Mouse (Mus musculus) ES-Bruce4 (cell line): ENCODE data around the gene Srprb. TPM values are rescaled to one million over a fixed set of nuclear protein-coding genes. Genes with fewer than 3 reads are reported as not detected.

Experiments used
- H3K27ac ChIP-seq: 2 replicates; pipeline ENCODE4 v1.5.1; 2012; ENCODE audit warnings: low read length, inconsistent platforms; ENCODE audit not compliant: insufficient read depth
- H3K27me3 ChIP-seq: 2 replicates; pipeline ENCODE4 v1.6.1; 2012; ENCODE audit warnings: mild to moderate bottlenecking, low read length, inconsistent platforms; ENCODE audit not compliant: control insufficient read depth, poor library complexity, insufficient read depth, severe bottlenecking
- H3K36me3 ChIP-seq: 2 replicates; pipeline ENCODE4 v1.6.1; 2012; ENCODE audit warnings: inconsistent platforms, mild to moderate bottlenecking, low read length, moderate library complexity; ENCODE audit not compliant: control insufficient read depth, poor library complexity, insufficient read depth, severe bottlenecking
- H3K4me1 ChIP-seq: one replicate; pipeline ENCODE4 v1.8.1; 2011; ENCODE audit warnings: low read length; ENCODE audit not compliant: control insufficient read depth, insufficient read depth
- H3K4me3 ChIP-seq: 2 replicates; pipeline ENCODE4 v1.5.1; 2011; ENCODE audit warnings: low read depth, mild to moderate bottlenecking, low read length
- H3K9ac ChIP-seq: 2 replicates; pipeline ENCODE4 v1.6.1; 2012; ENCODE audit warnings: low read depth, mild to moderate bottlenecking, inconsistent platforms; ENCODE audit not compliant: poor library complexity, severe bottlenecking
- H3K9me3 ChIP-seq: replicated peaks from 2 replicates; pipeline ENCODE4 v1.6.1; 2012; ENCODE audit warnings: mild to moderate bottlenecking, low read length, inconsistent platforms; ENCODE audit not compliant: control insufficient read depth, poor library complexity, insufficient read depth, severe bottlenecking
- CTCF ChIP-seq: IDR thresholded peaks from one replicate; pipeline ENCODE4 v1.8.1; 2011; ENCODE audit warnings: low read depth, low read length
- EP300 ChIP-seq: IDR thresholded peaks from 2 replicates; pipeline ENCODE4 v1.6.1; 2011; ENCODE audit warnings: low read depth, low read length; ENCODE audit not compliant: insufficient read depth
- POLR2A ChIP-seq: IDR thresholded peaks from one replicate; pipeline ENCODE4 v1.8.1; 2011; ENCODE audit warnings: low read length; ENCODE audit not compliant: insufficient read depth
- polyA plus RNA-seq: library from polyadenylated mRNA; stranded (reverse); fragments of >200 nt; gene quantifications from 2 replicates; pipeline ENCODE4 v1.2.4, GENCODE M21; 2011; ENCODE audit warnings: low read depth; ENCODE audit not compliant: missing spikeins, insufficient read depth, insufficient read length

The Srprb gene
- polyA plus RNA-seq, 1 experiment: 26.8 TPM

- Histone ChIP-seq H3K9ac (no peak overlapping the region), H3K4me1 (no peaks in the 10 kb centered on the region), H3K36me3 (no peaks in the 10 kb centered on the region), H3K4me3 (no peak overlapping the region), H3K27ac (no peak overlapping the region), H3K9me3 (no peaks in the 10 kb centered on the region), H3K27me3 (no peaks in the 10 kb centered on the region)
- no peak for TF ChIP-seq POLR2A
Observed at GRCm38 (mm10) chr9:103229037-103229867, 27.3 kb upstream of the Srprb start.

GRCm38 (mm10) chr9:103228370-103229003 is 26.6 kb upstream of the Srprb start:
- H3K36me3 ChIP-seq: no peaks in the 10 kb centered on the region
- no peaks in the 10 kb centered on the region for H3K9me3 ChIP-seq
- no peaks in the 10 kb centered on the region for H3K4me1 ChIP-seq
- H3K9ac ChIP-seq: no peak overlapping the region
- TF ChIP-seq CTCF (no peak), EP300 (no peak), POLR2A (no peak)
- no peaks in the 10 kb centered on the region for H3K27me3 ChIP-seq
- no peak overlapping the region for H3K4me3 ChIP-seq
- no peak overlapping the region for H3K27ac ChIP-seq

GRCm38 (mm10) chr9:103227760-103228159 is 25.8 kb upstream of the Srprb start:
- no peaks in the 10 kb centered on the region for H3K36me3 ChIP-seq
- H3K4me3 ChIP-seq: peak overlapping the region; percentile 19; the same call in 1 of the 2 replicates
- no peak overlapping the region for H3K9ac ChIP-seq
- H3K9me3 ChIP-seq: no peaks in the 10 kb centered on the region
- H3K27ac ChIP-seq: no peak overlapping the region
- no peaks in the 10 kb centered on the region for H3K27me3 ChIP-seq
- no peak for TF ChIP-seq EP300
- TF ChIP-seq POLR2A: no peak
- H3K4me1 ChIP-seq: no peaks in the 10 kb centered on the region

- no peak for TF ChIP-seq EP300
- TF ChIP-seq POLR2A: no peak
- no peak for TF ChIP-seq CTCF
Observed at GRCm38 (mm10) chr9:103226806-103227205, 24.9 kb upstream of the Srprb start.

GRCm38 (mm10) chr9:103225464-103225863 is 23.5 kb upstream of the Srprb start:
- no peaks in the 10 kb centered on the region for H3K9me3 ChIP-seq
- H3K36me3 ChIP-seq: no peaks in the 10 kb centered on the region
- TF ChIP-seq CTCF (peak; percentile 80), EP300 (no peak)
- H3K27me3 ChIP-seq: no peaks in the 10 kb centered on the region
- H3K4me3 ChIP-seq: no peak overlapping the region
- no peak overlapping the region for H3K9ac ChIP-seq
- H3K27ac ChIP-seq: no peak overlapping the region
- H3K4me1 ChIP-seq: no peaks in the 10 kb centered on the region

More at GRCm38 (mm10) chr9:103226806-103227205, 24.9 kb upstream of the Srprb start:
- Histone ChIP-seq H3K27me3 (no peaks in the 10 kb centered on the region), H3K4me3 (no peak overlapping the region), H3K27ac (no peak overlapping the region), H3K9me3 (no peaks in the 10 kb centered on the region), H3K9ac (no peak overlapping the region), H3K4me1 (no peaks in the 10 kb centered on the region), H3K36me3 (no peaks in the 10 kb centered on the region)

GRCm38 (mm10) chr9:103224721-103225120 is 22.8 kb upstream of the Srprb start:
- Histone ChIP-seq H3K9me3 (no peaks in the 10 kb centered on the region), H3K9ac (no peak overlapping the region), H3K36me3 (no peaks in the 10 kb centered on the region), H3K4me3 (no peak overlapping the region), H3K27ac (no peak overlapping the region), H3K4me1 (no peaks in the 10 kb centered on the region), H3K27me3 (no peaks in the 10 kb centered on the region)
- no peak for TF ChIP-seq POLR2A
